Mouse (Mus musculus) lung, embryonic 14.5 days (tissue): ENCODE results near the gene Lcp1. TPM values are rescaled to one million over a fixed set of nuclear protein-coding genes. Genes with fewer than 3 reads are reported as not detected.
A peak's percentile ranks its signal among the peaks of the same experiment; 100 is the strongest.

Experiments used
- ATAC-seq: fragments of 200-750 bp; cut with Nextera tagmentation; 2 replicates; pipeline ENCODE4 v1.8.0; 2017; ENCODE audit warnings: mild to moderate bottlenecking, moderate TSS enrichment, moderate library complexity; ENCODE audit not compliant: insufficient read depth
- DNase-seq: peaks from one replicate; pipeline ENCODE4 v3.0.0-alpha.2; 2015
- H3K27ac ChIP-seq: fragments of 300-500 bp; sonication (generic); 2 replicates; pipeline ENCODE4 v1.5.1; 2014; ENCODE audit warnings: low read depth, mild to moderate bottlenecking, moderate library complexity
- H3K27me3 ChIP-seq: fragments of 300-500 bp; sonication (generic); 2 replicates; pipeline ENCODE4 v1.6.1; 2014; ENCODE audit warnings: low read length, control low read depth; ENCODE audit not compliant: insufficient read depth
- H3K36me3 ChIP-seq: fragments of 300-500 bp; sonication (generic); 2 replicates; pipeline ENCODE4 v1.6.1; 2014; ENCODE audit warnings: control low read depth; ENCODE audit not compliant: insufficient read depth
- H3K4me1 ChIP-seq: fragments of 300-500 bp; sonication (generic); 2 replicates; pipeline ENCODE4 v1.6.1; 2014; ENCODE audit warnings: antibody characterized with exemption, control low read depth; ENCODE audit not compliant: insufficient read depth
- H3K4me2 ChIP-seq: fragments of 300-500 bp; sonication (generic); 2 replicates; pipeline ENCODE4 v1.6.1; 2014; ENCODE audit warnings: mild to moderate bottlenecking
- H3K4me3 ChIP-seq: fragments of 300-500 bp; sonication (generic); 2 replicates; pipeline ENCODE4 v1.5.1; 2014; ENCODE audit warnings: low read depth, low read length
- H3K9ac ChIP-seq: fragments of 300-500 bp; sonication (generic); 2 replicates; pipeline ENCODE4 v1.6.1; 2014
- H3K9me3 ChIP-seq: fragments of 300-500 bp; sonication (generic); 2 replicates; pipeline ENCODE4 v1.6.1; 2016; ENCODE audit warnings: low read depth, low read length, control low read depth
- CTCF ChIP-seq: IDR thresholded peaks from 2 replicates; pipeline ENCODE4 v1.5.1; 2016; ENCODE audit warnings: antibody characterized with exemption, low read depth
- WGBS: fragments of 180-500 bp; shearing (Covaris S2); extraction: QIAGEN DNeasy Blood & Tissue Kit; methylation state at CpG from one replicate; pipeline ENCODE4 v1.1.7; 2014; 5-methylcytosine and 5-hydroxymethylcytosine counted together
- polyA plus RNA-seq: library from polyadenylated mRNA; unstranded; fragments of >200 nt; fragmentation: Nextera tagmentation; extraction: Ambion mirVana; gene quantifications from 2 replicates; pipeline ENCODE4 v1.2.1, GENCODE M21; 2014

Lcp1 gene
- polyA plus RNA-seq, 1 experiment from 2014 or later = 49.7 TPM

GRCm38 (mm10) chr14:75176425-75177045, 45.6 kb downstream of the Lcp1 start:
- Histone ChIP-seq H3K9ac (no peak overlapping the region), H3K27ac (no peak overlapping the region), H3K4me3 (no peak overlapping the region), H3K4me2 (no peak overlapping the region), H3K27me3 (no peaks in the 10 kb centered on the region), H3K36me3 (no peaks in the 10 kb centered on the region), H3K9me3 (no peaks in the 10 kb centered on the region), H3K4me1 (no peaks in the 10 kb centered on the region)
- DNase-seq (peak; percentile 32), ATAC-seq (0 out of 2 replicates have a peak, but pooled peaks have one; percentile 36)
- 52% methylated on average over 4 of the region's 4 CpGs for WGBS
- TF ChIP-seq CTCF = no peak

GRCm38 (mm10) chr14:75177400-75177799, 46.5 kb downstream of the Lcp1 start:
- no peak for TF ChIP-seq CTCF
- DNase-seq = no peak
- no peak for ATAC-seq

GRCm38 (mm10) chr14:75178384-75178793, 47.5 kb downstream of the Lcp1 start:
- Histone ChIP-seq H3K9ac (no peak overlapping the region), H3K4me1 (no peaks in the 10 kb centered on the region), H3K36me3 (no peaks in the 10 kb centered on the region), H3K9me3 (no peaks in the 10 kb centered on the region), H3K27me3 (no peaks in the 10 kb centered on the region), H3K4me3 (peak overlapping the region; percentile 1; the same call in 1 of the 2 replicates), H3K27ac (peak overlapping the region; percentile 6; the same call in 1 of the 2 replicates), H3K4me2 (peak overlapping the region; percentile 35)
- WGBS = 57% methylated on average over 14 of the region's 14 CpGs
- TF ChIP-seq CTCF = no peak
- DNase-seq = no peak
- peak; percentile 64; the same call in 1 of the 2 replicates for ATAC-seq

More at GRCm38 (mm10) chr14:75177400-75177799, 46.5 kb downstream of the Lcp1 start:
- Histone ChIP-seq H3K4me2 (no peak overlapping the region), H3K36me3 (no peaks in the 10 kb centered on the region), H3K9me3 (no peaks in the 10 kb centered on the region), H3K4me1 (no peaks in the 10 kb centered on the region), H3K27ac (no peak overlapping the region), H3K9ac (no peak overlapping the region), H3K27me3 (no peaks in the 10 kb centered on the region), H3K4me3 (no peak overlapping the region)
- 72% methylated on average over 3 of the region's 3 CpGs for WGBS

GRCm38 (mm10) chr14:75178801-75179211, 47.9 kb downstream of the Lcp1 start:
- TF ChIP-seq CTCF = no peak
- WGBS = 58% methylated on average over 10 of the region's 10 CpGs
- no peaks in the 10 kb centered on the region for H3K27me3 ChIP-seq
- no peaks in the 10 kb centered on the region for H3K36me3 ChIP-seq
- peak overlapping the region; percentile 1; the same call in 1 of the 2 replicates for H3K4me3 ChIP-seq
- peak; percentile 63; the same call in 1 of the 2 replicates for ATAC-seq
- DNase-seq = peak; percentile 25
- no peak overlapping the region for H3K9ac ChIP-seq
- H3K4me1 ChIP-seq = no peaks in the 10 kb centered on the region
- peak overlapping the region; percentile 54; the same call in 1 of the 2 replicates for H3K27ac ChIP-seq
- no peaks in the 10 kb centered on the region for H3K9me3 ChIP-seq
- peak overlapping the region; percentile 35 for H3K4me2 ChIP-seq

GRCm38 (mm10) chr14:75179255-75179963, 48.5 kb downstream of the Lcp1 start:
- no peak for DNase-seq
- Histone ChIP-seq H3K9ac (no peak overlapping the region), H3K9me3 (no peaks in the 10 kb centered on the region), H3K36me3 (no peaks in the 10 kb centered on the region), H3K4me2 (peak overlapping the region; percentile 35), H3K27me3 (no peaks in the 10 kb centered on the region), H3K4me3 (no peak overlapping the region), H3K27ac (peak overlapping the region; percentile 54), H3K4me1 (no peaks in the 10 kb centered on the region)
- WGBS = 73% methylated on average over 20 of the region's 20 CpGs
- no peak for TF ChIP-seq CTCF
- ATAC-seq = no peak

GRCm38 (mm10) chr14:75180551-75180978, 49.7 kb downstream of the Lcp1 start:
- ATAC-seq (no peak), DNase-seq (no peak)
- no peak for TF ChIP-seq CTCF
- Histone ChIP-seq H3K4me2 (no peak overlapping the region), H3K36me3 (no peaks in the 10 kb centered on the region), H3K27me3 (no peaks in the 10 kb centered on the region), H3K27ac (no peak overlapping the region), H3K4me3 (no peak overlapping the region), H3K4me1 (no peaks in the 10 kb centered on the region), H3K9me3 (no peaks in the 10 kb centered on the region), H3K9ac (no peak overlapping the region)
- 74% methylated on average over 8 of the region's 8 CpGs for WGBS
